Mouse (Mus musculus): ENCODE measurements around the gene Ykt6. TPM values are rescaled to one million over a fixed set of nuclear protein-coding genes. Genes with fewer than 3 reads are reported as not detected.
"Not testable (repeated sequence)": the region's sequence is repeated elsewhere in the genome, so short reads cannot be mapped to it uniquely, and the experiment has no call there.

The Ykt6 gene
- polyA plus RNA-seq, 1 experiment from 2014 or later = 40.9 TPM

GRCm38 (mm10) chr11:5920323-5920960, 35.1 kb upstream of the Ykt6 start:
- H3K4me1 ChIP-seq (ENCODE audit: insufficient read depth, low read depth, low read length) = no peaks in the 10 kb centered on the region
- ATAC-seq = peak; percentile 46; the same call in 1 of the 2 replicates
- H3K4me2 ChIP-seq (replicated peaks; ENCODE audit: low read depth, low read length) = no peak overlapping the region
- DNase-seq (ENCODE audit: low spot score) = peak; percentile 22
- 40% methylated on average over 16 of the region's 17 CpGs for WGBS
- TF ChIP-seq EP300 (IDR thresholded peaks at IDR 0.05) (no peak), CTCF (IDR thresholded peaks at IDR 0.05) (no peak)
- no peak overlapping the region for H3K9ac ChIP-seq (replicated peaks; ENCODE audit: low read depth)
- H3K27ac ChIP-seq (ENCODE audit: low read length) = no peak overlapping the region
- H3K36me3 ChIP-seq (ENCODE audit: insufficient read depth, low read length) = no peaks in the 10 kb centered on the region
- no peaks in the 10 kb centered on the region for H3K27me3 ChIP-seq (replicated peaks; ENCODE audit: insufficient read depth, low read length)
- no peaks in the 10 kb centered on the region for H3K9me3 ChIP-seq (ENCODE audit: low read length)
- H3K4me3 ChIP-seq (ENCODE audit: low read depth, low read length) = no peak overlapping the region

- Histone ChIP-seq H3K36me3 (ENCODE audit: insufficient read depth, low read length) (no peaks in the 10 kb centered on the region), H3K4me1 (ENCODE audit: insufficient read depth, low read depth, low read length) (no peaks in the 10 kb centered on the region), H3K27me3 (replicated peaks; ENCODE audit: insufficient read depth, low read length) (no peaks in the 10 kb centered on the region), H3K4me3 (ENCODE audit: low read depth, low read length) (no peak overlapping the region), H3K4me2 (replicated peaks; ENCODE audit: low read depth, low read length) (no peak overlapping the region), H3K27ac (ENCODE audit: low read length) (no peak overlapping the region), H3K9me3 (ENCODE audit: low read length) (no peaks in the 10 kb centered on the region), H3K9ac (replicated peaks; ENCODE audit: low read depth) (no peak overlapping the region)
- TF ChIP-seq CTCF (IDR thresholded peaks at IDR 0.05) (no peak), EP300 (IDR thresholded peaks at IDR 0.05) (no peak)
- 56% methylated on average over 8 of the region's 8 CpGs for WGBS
- DNase-seq (ENCODE audit: low spot score) (no peak), ATAC-seq (no peak)
Observed at GRCm38 (mm10) chr11:5924699-5925098, 30.8 kb upstream of the Ykt6 start.

- Histone ChIP-seq H3K4me3 (ENCODE audit: low read depth, low read length) (no peak overlapping the region), H3K9ac (replicated peaks; ENCODE audit: low read depth) (no peak overlapping the region), H3K27ac (ENCODE audit: low read length) (no peak overlapping the region), H3K4me1 (ENCODE audit: insufficient read depth, low read depth, low read length) (no peaks in the 10 kb centered on the region), H3K4me2 (replicated peaks; ENCODE audit: low read depth, low read length) (no peak overlapping the region), H3K36me3 (ENCODE audit: insufficient read depth, low read length) (no peaks in the 10 kb centered on the region), H3K27me3 (replicated peaks; ENCODE audit: insufficient read depth, low read length) (no peaks in the 10 kb centered on the region), H3K9me3 (ENCODE audit: low read length) (no peaks in the 10 kb centered on the region)
- DNase-seq (ENCODE audit: low spot score) = no peak
- ATAC-seq = no peak
- no peak for TF ChIP-seq EP300 (IDR thresholded peaks at IDR 0.05)
- no peak for TF ChIP-seq CTCF (IDR thresholded peaks at IDR 0.05)
- WGBS = 76% methylated on average over 3 of the region's 3 CpGs
Observed at GRCm38 (mm10) chr11:5926696-5927220, 28.7 kb upstream of the Ykt6 start.

GRCm38 (mm10) chr11:5930578-5930977, 24.9 kb upstream of the Ykt6 start:
- Histone ChIP-seq H3K4me1 (ENCODE audit: insufficient read depth, low read depth, low read length) (no peaks in the 10 kb centered on the region), H3K4me2 (replicated peaks; ENCODE audit: low read depth, low read length) (no peak overlapping the region), H3K4me3 (ENCODE audit: low read depth, low read length) (no peak overlapping the region), H3K27ac (ENCODE audit: low read length) (no peak overlapping the region), H3K27me3 (replicated peaks; ENCODE audit: insufficient read depth, low read length) (no peaks in the 10 kb centered on the region), H3K9ac (replicated peaks; ENCODE audit: low read depth) (no peak overlapping the region), H3K9me3 (ENCODE audit: low read length) (no peaks in the 10 kb centered on the region), H3K36me3 (ENCODE audit: insufficient read depth, low read length) (no peaks in the 10 kb centered on the region)
- WGBS = 95% methylated on average over 1 of the region's 1 CpGs
- TF ChIP-seq EP300 (IDR thresholded peaks at IDR 0.05) (no peak), CTCF (IDR thresholded peaks at IDR 0.05) (no peak)
- ATAC-seq (no peak), DNase-seq (ENCODE audit: low spot score) (no peak)

GRCm38 (mm10) chr11:5931947-5932346, 23.5 kb upstream of the Ykt6 start:
- WGBS = 87% methylated on average over 6 of the region's 6 CpGs
- H3K27ac ChIP-seq (ENCODE audit: low read length); H3K4me2 ChIP-seq (replicated peaks; ENCODE audit: low read depth, low read length); H3K27me3 ChIP-seq (replicated peaks; ENCODE audit: insufficient read depth, low read length); DNase-seq (ENCODE audit: low spot score); H3K4me3 ChIP-seq (ENCODE audit: low read depth, low read length); H3K4me1 ChIP-seq (ENCODE audit: insufficient read depth, low read depth, low read length); H3K36me3 ChIP-seq (ENCODE audit: insufficient read depth, low read length); H3K9me3 ChIP-seq (ENCODE audit: low read length); H3K9ac ChIP-seq (replicated peaks; ENCODE audit: low read depth); ATAC-seq: not testable (repeated sequence)
- TF ChIP-seq CTCF (IDR thresholded peaks at IDR 0.05) = peak; percentile 46

- ATAC-seq; H3K27ac ChIP-seq (ENCODE audit: low read length); H3K4me3 ChIP-seq (ENCODE audit: low read depth, low read length); H3K4me2 ChIP-seq (replicated peaks; ENCODE audit: low read depth, low read length); H3K9ac ChIP-seq (replicated peaks; ENCODE audit: low read depth); DNase-seq (ENCODE audit: low spot score); H3K27me3 ChIP-seq (replicated peaks; ENCODE audit: insufficient read depth, low read length); H3K9me3 ChIP-seq (ENCODE audit: low read length); H3K4me1 ChIP-seq (ENCODE audit: insufficient read depth, low read depth, low read length); H3K36me3 ChIP-seq (ENCODE audit: insufficient read depth, low read length): not testable (repeated sequence)
- 94% methylated on average over 11 of the region's 11 CpGs for WGBS
Observed at GRCm38 (mm10) chr11:5934531-5934930, 21.0 kb upstream of the Ykt6 start.
